Mouse (Mus musculus) intestine, postnatal 0 days (tissue): ENCODE data around the gene Hnrnpc. TPM values are rescaled to one million over a fixed set of nuclear protein-coding genes. Genes with fewer than 3 reads are reported as not detected.

Experiments used
- ATAC-seq: fragments of 200-750 bp; cut with Nextera tagmentation; 2 replicates; pipeline ENCODE4 v1.8.0; 2017; ENCODE audit warnings: mild to moderate bottlenecking, moderate TSS enrichment, moderate library complexity
- H3K27ac ChIP-seq: fragments of 300-500 bp; sonication (generic); 2 replicates; pipeline ENCODE4 v1.5.1; 2014; ENCODE audit warnings: mild to moderate bottlenecking, low read depth, low read length, moderate library complexity
- H3K27me3 ChIP-seq: fragments of 300-500 bp; sonication (generic); replicated peaks from 2 replicates; pipeline ENCODE4 v1.6.1; 2014; ENCODE audit warnings: low read length, mixed read lengths; ENCODE audit not compliant: control insufficient read depth, insufficient read depth
- H3K36me3 ChIP-seq: fragments of 300-500 bp; sonication (generic); 2 replicates; pipeline ENCODE4 v1.6.1; 2014; ENCODE audit warnings: mild to moderate bottlenecking, moderate library complexity; ENCODE audit not compliant: control insufficient read depth, insufficient read depth
- H3K4me1 ChIP-seq: fragments of 300-500 bp; sonication (generic); replicated peaks from 2 replicates; pipeline ENCODE4 v1.6.1; 2014; ENCODE audit warnings: antibody characterized with exemption, low read length, mixed read lengths; ENCODE audit not compliant: control insufficient read depth, insufficient read depth
- H3K4me2 ChIP-seq: fragments of 300-500 bp; sonication (generic); replicated peaks from 2 replicates; pipeline ENCODE4 v1.6.1; 2014; ENCODE audit warnings: low read depth, mild to moderate bottlenecking, moderate library complexity
- H3K4me3 ChIP-seq: fragments of 300-500 bp; sonication (generic); 2 replicates; pipeline ENCODE4 v1.5.1; 2014; ENCODE audit warnings: low read depth, low read length
- H3K9ac ChIP-seq: fragments of 300-500 bp; sonication (generic); 2 replicates; pipeline ENCODE4 v1.6.1; 2014; ENCODE audit warnings: mild to moderate bottlenecking, low read depth, low read length
- H3K9me3 ChIP-seq: fragments of 300-500 bp; sonication (generic); 2 replicates; pipeline ENCODE4 v1.6.1; 2016; ENCODE audit warnings: mixed run types; ENCODE audit not compliant: control insufficient read depth
- CTCF ChIP-seq: sonication (generic); IDR thresholded peaks from 2 replicates; pipeline ENCODE4 v1.5.1; 2016; ENCODE audit warnings: low read depth, mild to moderate bottlenecking, control low read depth, antibody characterized with exemption, moderate library complexity
- WGBS: fragments of 180-500 bp; shearing (Covaris S2); extraction: QIAGEN DNeasy Blood & Tissue Kit; methylation state at CpG from one replicate; pipeline ENCODE4 v1.1.7; 2014; 5-methylcytosine and 5-hydroxymethylcytosine counted together
- polyA plus RNA-seq: library from polyadenylated mRNA; unstranded; fragments of >200 nt; fragmentation: Nextera tagmentation; extraction: Ambion mirVana; gene quantifications from 2 replicates; pipeline ENCODE4 v1.2.1, GENCODE M21; 2015

Hnrnpc gene
- polyA plus RNA-seq, 1 experiment from 2014 or later, result 153 TPM

DNA sequence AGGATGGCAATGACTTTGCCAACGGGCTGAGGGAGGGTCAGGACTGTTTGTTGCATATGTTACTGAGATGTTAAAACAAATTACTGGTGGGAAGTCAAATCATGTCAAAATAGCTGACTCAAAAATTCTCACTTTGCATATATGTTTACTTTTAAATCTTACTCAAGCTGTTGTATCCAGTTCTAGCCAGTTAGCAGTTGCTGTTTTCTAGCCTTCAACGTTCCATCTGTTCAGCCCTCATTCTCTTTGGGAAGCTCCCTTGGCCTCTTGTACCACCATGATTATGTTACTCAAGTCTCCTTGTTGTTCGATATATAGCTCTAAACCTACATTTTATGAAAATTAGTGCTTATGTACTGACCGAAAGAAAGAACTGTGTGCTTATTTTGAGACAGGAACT lies 77.5 kb downstream of the Hnrnpc start:
- H3K9me3 ChIP-seq, result no peaks in the 10 kb centered on the region
- no peaks in the 10 kb centered on the region for H3K36me3 ChIP-seq
- H3K4me1 ChIP-seq, result no peaks in the 10 kb centered on the region
- H3K27me3 ChIP-seq, result no peaks in the 10 kb centered on the region
- H3K9ac ChIP-seq, result no peak overlapping the region
- H3K4me3 ChIP-seq, result no peak overlapping the region
- no peak overlapping the region for H3K4me2 ChIP-seq
- 82% methylated on average over 4 of the region's 4 CpGs for WGBS
- no peak for TF ChIP-seq CTCF
- no peak overlapping the region for H3K27ac ChIP-seq
- ATAC-seq, result no peak

DNA sequence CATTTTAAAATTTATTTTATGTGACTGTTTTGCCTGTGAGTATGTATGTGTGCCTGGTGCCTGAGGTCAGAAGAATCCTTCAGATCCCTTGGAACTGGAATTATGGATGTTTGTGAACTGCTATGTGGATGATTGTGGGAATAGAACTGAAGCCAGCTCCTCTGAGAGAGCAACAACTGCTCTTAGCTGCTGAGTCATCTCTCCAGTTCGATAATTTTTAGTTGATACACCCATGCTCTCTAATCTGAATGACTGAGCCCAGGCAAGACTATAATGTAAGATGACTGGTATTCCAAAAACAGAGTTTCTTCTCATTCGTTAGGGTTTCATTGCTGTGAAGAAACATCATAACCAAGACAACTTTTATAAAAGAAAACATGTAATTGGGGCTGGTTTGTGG lies 79.7 kb downstream of the Hnrnpc start:
- no peak overlapping the region for H3K4me3 ChIP-seq
- H3K9ac ChIP-seq, result no peak overlapping the region
- no peaks in the 10 kb centered on the region for H3K4me1 ChIP-seq
- 84% methylated on average over 2 of the region's 2 CpGs for WGBS
- H3K9me3 ChIP-seq, result no peaks in the 10 kb centered on the region
- H3K36me3 ChIP-seq, result no peaks in the 10 kb centered on the region
- no peak for TF ChIP-seq CTCF
- H3K27me3 ChIP-seq, result no peaks in the 10 kb centered on the region
- H3K27ac ChIP-seq, result no peak overlapping the region
- no peak for ATAC-seq
- H3K4me2 ChIP-seq, result no peak overlapping the region

Other genes starting within 250 kb of the Hnrnpc start
- 16.9 and 19.7 TPM in 2 replicates for gene Mettl17, start 219.2 kb downstream of the Hnrnpc start, polyA plus RNA-seq
- 0.38 and 0.57 TPM in 2 replicates for gene Slc39a2, start 211.1 kb downstream of the Hnrnpc start, polyA plus RNA-seq
- gene Ndrg2, start 189.9 kb downstream of the Hnrnpc start, polyA plus RNA-seq, result 24.9 and 27.1 TPM in 2 replicates
- gene Tppp2, start 185.6 kb downstream of the Hnrnpc start, polyA plus RNA-seq, result not detected in 2 replicates
- not detected in 2 replicates for gene Rnase13, start 181.3 kb downstream of the Hnrnpc start, polyA plus RNA-seq
- gene Arhgef40, start 119.3 kb downstream of the Hnrnpc start, polyA plus RNA-seq, result 18.2 and 19.7 TPM in 2 replicates
- gene Tmem253, start 88.4 kb downstream of the Hnrnpc start, polyA plus RNA-seq, result 221 and 224 TPM in 2 replicates
- gene Zfp219, start 83.3 kb downstream of the Hnrnpc start, polyA plus RNA-seq, result 11.9 and 12.5 TPM in 2 replicates
- not detected in 2 replicates for gene Olfr221, start 61.6 kb downstream of the Hnrnpc start, polyA plus RNA-seq
- 23.2 and 24.4 TPM in 2 replicates for gene Rpgrip1, start 6.7 kb upstream of the Hnrnpc start, polyA plus RNA-seq
- 16.6 and 17.1 TPM in 2 replicates for gene Supt16, start 93.4 kb upstream of the Hnrnpc start, polyA plus RNA-seq
- 15.7 and 17.4 TPM in 2 replicates for gene Chd8, start 153.8 kb upstream of the Hnrnpc start, polyA plus RNA-seq
- 20.8 and 21.7 TPM in 2 replicates for gene Tox4, start 175.1 kb upstream of the Hnrnpc start, polyA plus RNA-seq
- 6.8 and 7.8 TPM in 2 replicates for gene Rab2b, start 175.5 kb upstream of the Hnrnpc start, polyA plus RNA-seq
- 9.2 and 11.8 TPM in 2 replicates for gene Mettl3, start 201.1 kb upstream of the Hnrnpc start, polyA plus RNA-seq
- 2.4 and 2.7 TPM in 2 replicates for gene Sall2, start 224.7 kb upstream of the Hnrnpc start, polyA plus RNA-seq